Mouse (Mus musculus) kidney, adult 9 months (tissue): ENCODE results near the gene Kdm5b.
A peak's percentile ranks its signal among the peaks of the same experiment; 100 is the strongest.

ENCODE experiments used
- DNase-seq: peaks from one replicate; pipeline ENCODE4 v3.0.0; 2022

Gene Kdm5b

GRCm38 (mm10) chr1:134551869-134552268 is 8.1 kb upstream of the Kdm5b start:
- DNase-seq = no peak

GRCm38 (mm10) chr1:134552396-134552795 is 7.6 kb upstream of the Kdm5b start:
- no peak for DNase-seq

GRCm38 (mm10) chr1:134555240-134555870 is 4.6 kb upstream of the Kdm5b start:
- DNase-seq = no peak

- DNase-seq = peak; percentile 11
Observed at GRCm38 (mm10) chr1:134555871-134556670, 3.9 kb upstream of the Kdm5b start.

DNA sequence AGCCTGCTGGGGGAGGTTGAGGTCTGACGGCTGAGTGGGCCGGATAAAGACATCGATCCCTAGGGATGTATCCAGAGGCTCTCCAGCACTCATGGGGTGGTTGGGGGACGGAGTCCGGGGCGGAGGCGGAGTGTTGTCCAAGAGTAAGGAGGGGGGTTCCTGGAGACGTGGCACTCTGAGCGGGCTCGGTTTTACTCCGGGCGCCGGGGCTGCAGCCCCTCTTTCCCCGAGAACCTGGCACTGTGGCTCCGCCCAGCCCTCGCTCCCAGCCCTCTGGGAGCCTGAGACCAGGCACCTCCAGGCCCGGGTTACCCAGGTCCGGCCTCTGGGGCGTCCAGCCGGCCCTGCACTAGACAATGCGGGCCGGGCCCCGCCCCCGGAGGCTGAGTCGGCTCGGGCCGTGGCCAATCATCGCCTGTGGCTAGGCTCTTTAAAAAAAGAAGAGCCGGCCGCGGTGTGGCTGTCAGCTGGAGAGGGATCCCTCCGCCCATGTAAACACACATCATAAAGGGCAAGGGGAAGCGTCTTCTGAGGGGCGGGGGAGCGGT is 3.2 kb upstream of the Kdm5b start:
- DNase-seq = peak; percentile 97

GRCm38 (mm10) chr1:134558511-134558910 is 1.5 kb upstream of the Kdm5b start:
- DNase-seq = no peak

DNA sequence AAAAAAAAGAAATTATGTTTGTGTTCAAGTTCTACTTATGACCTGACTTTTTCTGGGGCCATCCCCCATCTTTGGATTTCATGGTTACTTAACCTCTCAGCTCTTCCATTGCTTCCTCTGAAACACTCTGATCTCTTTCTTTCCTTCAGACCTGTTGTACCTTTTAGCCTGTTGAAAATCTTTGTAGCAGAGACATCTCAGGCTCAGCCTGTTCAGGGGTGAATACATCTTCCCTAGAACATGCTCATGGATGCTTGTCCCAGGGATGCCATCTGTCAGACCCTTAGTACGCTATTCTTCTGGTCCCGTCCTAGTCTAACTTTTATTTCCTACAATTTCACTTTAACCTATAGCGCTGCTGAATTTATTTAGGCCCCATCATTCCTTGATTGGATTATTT is 745 bp upstream of the Kdm5b start:
- DNase-seq = no peak

- DNase-seq = no peak
Observed at GRCm38 (mm10) chr1:134560396-134560795, 425 bp downstream of the Kdm5b start.

- DNase-seq = peak; percentile 15
Observed at GRCm38 (mm10) chr1:134560801-134561769, 1.1 kb downstream of the Kdm5b start.

DNA sequence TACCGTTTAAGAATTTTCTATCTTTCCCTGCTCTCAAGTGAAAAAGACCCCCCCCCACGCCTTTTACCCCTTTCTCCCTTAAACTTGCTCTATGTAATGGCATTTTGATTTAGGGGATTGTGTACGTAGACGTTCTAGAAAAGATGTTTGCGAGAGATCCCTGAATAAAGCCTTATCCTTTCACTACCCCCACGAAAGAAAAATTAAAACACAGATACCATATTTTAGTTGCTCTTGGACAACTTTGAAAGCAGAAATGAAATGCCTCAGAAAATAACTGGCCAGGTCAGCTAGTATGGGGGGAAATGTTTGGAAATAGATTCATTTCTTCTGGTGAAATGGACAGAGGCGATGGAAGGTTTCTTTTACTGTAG is 1.8 kb downstream of the Kdm5b start:
- DNase-seq = no peak

GRCm38 (mm10) chr1:134562457-134562856 is 2.5 kb downstream of the Kdm5b start:
- no peak for DNase-seq

DNA sequence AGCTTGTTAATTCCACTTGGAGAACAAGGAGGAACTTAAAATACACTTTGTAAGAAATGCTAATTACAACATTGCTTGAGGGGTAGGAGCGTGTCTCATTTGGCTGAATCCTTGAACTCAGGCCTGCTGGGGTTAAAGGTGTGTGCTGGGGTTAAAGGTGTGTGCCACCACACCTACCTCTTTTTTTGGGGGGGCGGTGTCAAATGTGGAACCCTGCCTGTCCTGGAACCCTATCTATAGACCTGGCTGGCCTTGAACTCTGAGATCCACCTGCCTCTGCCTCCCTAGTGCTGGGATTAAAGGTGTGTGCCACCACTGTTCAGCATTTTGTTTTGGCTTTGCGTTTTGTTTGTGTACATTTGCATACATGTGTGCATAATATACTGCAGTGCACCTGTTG is 3.8 kb downstream of the Kdm5b start:
- DNase-seq = no peak

DNA sequence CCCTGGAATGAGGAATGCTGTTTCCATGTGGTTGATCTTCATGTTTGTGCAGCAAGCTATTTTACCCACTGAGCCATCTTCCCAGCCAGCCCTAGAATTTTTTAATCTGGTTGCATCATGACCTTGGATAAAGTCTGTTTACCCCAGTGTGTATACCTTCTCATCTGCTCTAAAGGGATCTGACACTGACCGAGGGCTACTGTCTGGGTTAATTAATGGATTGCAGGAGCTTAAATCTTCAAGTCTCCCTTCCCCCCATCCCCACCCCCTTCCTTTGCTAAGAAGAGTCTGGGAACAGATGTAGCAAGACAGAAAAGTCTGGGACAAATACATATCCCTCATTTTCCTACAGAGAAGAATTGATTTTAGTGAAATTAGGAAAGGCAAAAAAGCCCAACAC is 7.5 kb downstream of the Kdm5b start:
- no peak for DNase-seq

DNA sequence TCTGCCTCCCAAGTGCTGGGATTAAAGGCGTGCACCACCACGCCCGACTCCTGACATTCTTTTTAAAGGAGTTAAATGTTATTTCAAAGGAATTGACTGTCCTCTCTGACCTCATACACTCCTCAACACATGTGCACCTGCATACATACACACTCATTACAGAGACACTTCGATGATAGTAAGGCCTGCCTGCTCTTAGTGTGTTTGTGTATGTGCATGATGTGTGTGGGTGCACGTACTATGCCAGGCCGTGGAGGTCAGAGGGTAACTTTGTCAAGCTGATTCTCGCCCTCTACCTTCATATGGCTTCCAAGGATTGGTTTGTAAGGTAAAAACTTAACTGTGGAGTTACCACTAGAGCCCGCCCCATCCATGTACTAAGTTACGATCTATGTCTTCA is 10.2 kb downstream of the Kdm5b start:
- no peak for DNase-seq

DNA sequence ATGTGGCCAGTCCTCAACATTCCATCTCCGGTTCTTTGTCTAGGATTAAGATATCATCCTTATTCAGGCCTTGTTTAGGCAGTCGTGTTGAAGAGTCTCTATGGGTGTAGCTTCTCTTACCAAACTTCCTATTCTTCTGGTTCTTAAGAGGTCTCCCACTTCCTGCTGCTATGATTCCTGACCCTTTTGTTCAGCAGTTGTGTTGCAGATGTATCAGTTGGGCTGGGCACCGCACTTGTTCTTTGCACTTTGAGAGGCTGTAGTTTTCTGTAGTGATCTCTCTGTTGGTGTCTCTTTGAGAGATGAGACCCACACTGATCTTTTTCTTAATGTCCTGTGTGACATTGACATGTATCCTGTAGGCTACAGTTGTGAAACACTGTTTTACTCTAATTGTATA is 10.7 kb downstream of the Kdm5b start:
- DNase-seq = no peak

DNA sequence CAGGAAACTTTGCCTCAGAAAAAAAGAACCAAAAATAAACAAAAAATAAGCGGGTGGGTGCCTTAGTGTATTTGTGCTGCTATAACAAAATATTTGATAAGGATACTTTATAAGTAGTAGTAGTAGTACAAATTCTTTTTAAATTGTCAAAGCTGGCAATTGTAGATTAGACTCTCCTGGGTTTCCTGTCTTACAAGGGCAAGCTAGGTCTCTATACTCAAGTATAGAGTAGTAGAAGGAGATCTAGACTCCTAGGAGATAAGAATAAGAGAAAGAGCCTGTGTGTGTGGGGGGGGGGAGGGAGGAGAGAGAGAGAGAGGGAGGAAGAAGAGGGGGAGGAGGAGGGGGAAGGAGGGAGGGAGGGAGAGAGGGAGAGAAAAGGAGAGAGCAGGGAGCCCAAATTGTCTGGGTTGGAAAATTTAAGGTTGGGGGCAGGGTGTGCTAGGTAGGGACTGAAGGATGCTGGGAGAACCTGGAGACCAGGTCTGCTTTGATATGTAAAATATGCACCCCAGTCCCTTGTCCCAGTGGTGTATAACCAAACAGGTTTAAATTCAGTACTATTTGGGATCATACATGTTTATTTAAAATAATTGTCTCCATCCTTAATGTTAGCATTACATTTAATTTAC is 13.4 kb downstream of the Kdm5b start:
- no peak for DNase-seq

DNA sequence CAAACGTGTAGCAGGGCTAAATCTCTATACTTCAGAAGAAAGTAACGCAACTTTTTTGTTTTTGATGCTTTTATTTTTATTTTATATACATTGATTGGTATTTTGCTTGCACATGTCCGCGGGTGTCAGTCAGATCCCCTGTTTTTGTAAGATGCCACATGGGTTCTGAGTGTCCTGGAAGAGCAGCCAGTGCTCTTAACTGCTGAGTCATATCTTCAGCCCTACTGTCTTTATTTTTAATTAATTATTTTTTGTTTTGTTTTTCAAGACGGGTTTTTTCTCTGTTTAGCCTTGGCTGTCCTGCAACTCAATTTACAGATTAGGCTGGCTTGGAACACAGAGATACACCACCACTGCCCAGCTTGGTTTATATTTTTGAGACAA is 14.0 kb downstream of the Kdm5b start:
- no peak for DNase-seq

DNA sequence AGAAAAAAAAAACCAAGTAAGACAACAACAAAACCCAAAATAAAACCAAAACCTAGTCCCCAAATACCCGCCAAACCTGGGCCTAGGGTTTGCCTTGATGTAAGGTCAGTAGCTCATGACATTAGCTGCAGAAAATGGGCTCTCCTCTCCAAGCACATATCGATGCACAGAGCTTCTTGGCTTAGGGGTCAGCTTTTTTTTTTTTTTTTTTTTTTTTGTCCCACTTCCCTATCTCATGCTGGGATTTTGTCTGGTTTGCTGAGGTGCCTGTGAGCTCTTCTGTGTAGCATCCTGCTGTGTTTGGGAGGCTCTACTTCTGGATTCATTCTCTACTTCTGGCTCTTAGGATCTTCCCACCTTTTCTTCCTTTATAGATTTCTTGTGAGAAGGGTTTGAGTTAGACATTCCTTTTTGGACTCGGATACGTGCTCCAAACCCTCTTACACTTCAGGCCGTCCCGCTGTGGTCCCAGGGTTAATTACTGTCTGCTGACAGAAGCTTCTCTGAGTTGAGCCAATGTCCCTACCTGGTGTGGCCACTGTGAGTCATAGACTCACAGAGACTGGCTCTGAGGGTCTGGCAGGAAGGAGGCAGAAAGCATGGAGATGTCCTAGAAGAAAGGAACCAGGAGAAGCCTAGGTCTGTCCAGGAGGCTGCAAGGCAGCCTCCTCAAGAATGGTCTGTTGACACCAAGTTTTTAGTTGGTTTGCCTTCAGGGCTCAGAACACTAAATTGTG is 17.6 kb downstream of the Kdm5b start:
- no peak for DNase-seq

GRCm38 (mm10) chr1:134580796-134581195 is 20.8 kb downstream of the Kdm5b start:
- DNase-seq = no peak

GRCm38 (mm10) chr1:134583560-134583959 is 23.6 kb downstream of the Kdm5b start:
- DNase-seq = no peak

GRCm38 (mm10) chr1:134589676-134590075 is 29.7 kb downstream of the Kdm5b start:
- no peak for DNase-seq

DNA sequence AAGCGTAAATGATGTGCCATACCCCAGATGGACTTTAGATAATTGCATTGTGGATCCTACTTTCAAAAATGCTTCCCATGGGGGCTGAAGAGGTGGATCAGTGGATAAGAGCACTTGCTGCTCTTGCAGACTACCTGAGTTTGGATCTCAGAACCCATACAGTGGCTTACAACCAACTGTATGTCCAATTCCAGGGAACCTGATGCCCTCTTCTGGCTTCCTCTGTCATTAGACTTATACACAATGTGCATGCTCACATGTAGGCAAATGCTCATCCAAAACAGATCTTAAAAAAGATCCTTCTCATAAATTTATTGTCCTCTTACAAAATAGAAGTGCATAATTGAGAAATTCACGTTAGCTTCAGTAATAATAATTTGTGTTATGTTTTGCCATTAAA is 31.8 kb downstream of the Kdm5b start:
- peak; percentile 17 for DNase-seq
